Mouse (Mus musculus) ES-Bruce4 (cell line): ENCODE measurements at regions not wholly inside any gene's neighbourhood (a gene's known extent, or its start where the extent isn't known, plus 50 kb on each side); places are given as distances from the start of the nearest gene placed in this dataset.

Experiments used
- H3K27ac ChIP-seq: 2 replicates; pipeline ENCODE4 v1.5.1; 2012; ENCODE audit warnings: low read length, inconsistent platforms; ENCODE audit not compliant: insufficient read depth
- H3K27me3 ChIP-seq: 2 replicates; pipeline ENCODE4 v1.6.1; 2012; ENCODE audit warnings: mild to moderate bottlenecking, low read length, inconsistent platforms; ENCODE audit not compliant: control insufficient read depth, poor library complexity, insufficient read depth, severe bottlenecking
- H3K36me3 ChIP-seq: 2 replicates; pipeline ENCODE4 v1.6.1; 2012; ENCODE audit warnings: inconsistent platforms, mild to moderate bottlenecking, low read length, moderate library complexity; ENCODE audit not compliant: control insufficient read depth, poor library complexity, insufficient read depth, severe bottlenecking
- H3K4me1 ChIP-seq: one replicate; pipeline ENCODE4 v1.8.1; 2011; ENCODE audit warnings: low read length; ENCODE audit not compliant: control insufficient read depth, insufficient read depth
- H3K4me3 ChIP-seq: 2 replicates; pipeline ENCODE4 v1.5.1; 2011; ENCODE audit warnings: low read depth, mild to moderate bottlenecking, low read length
- H3K9ac ChIP-seq: 2 replicates; pipeline ENCODE4 v1.6.1; 2012; ENCODE audit warnings: low read depth, mild to moderate bottlenecking, inconsistent platforms; ENCODE audit not compliant: poor library complexity, severe bottlenecking
- H3K9me3 ChIP-seq: replicated peaks from 2 replicates; pipeline ENCODE4 v1.6.1; 2012; ENCODE audit warnings: mild to moderate bottlenecking, low read length, inconsistent platforms; ENCODE audit not compliant: control insufficient read depth, poor library complexity, insufficient read depth, severe bottlenecking
- CTCF ChIP-seq: IDR thresholded peaks from one replicate; pipeline ENCODE4 v1.8.1; 2011; ENCODE audit warnings: low read depth, low read length
- EP300 ChIP-seq: IDR thresholded peaks from 2 replicates; pipeline ENCODE4 v1.6.1; 2011; ENCODE audit warnings: low read depth, low read length; ENCODE audit not compliant: insufficient read depth
- POLR2A ChIP-seq: IDR thresholded peaks from one replicate; pipeline ENCODE4 v1.8.1; 2011; ENCODE audit warnings: low read length; ENCODE audit not compliant: insufficient read depth

GRCm38 (mm10) chr2:166351581-166351980 lies 196.1 kb upstream of the Sulf2 start:
- Histone ChIP-seq H3K27ac (no peak overlapping the region), H3K4me3 (no peak overlapping the region), H3K27me3 (no peaks in the 10 kb centered on the region), H3K36me3 (no peaks in the 10 kb centered on the region), H3K9ac (no peak overlapping the region), H3K9me3 (no peaks in the 10 kb centered on the region), H3K4me1 (no peaks in the 10 kb centered on the region)
- no peak for TF ChIP-seq POLR2A
- no peak for TF ChIP-seq CTCF
- no peak for TF ChIP-seq EP300

- H3K4me3 ChIP-seq, result no peak overlapping the region
- no peak overlapping the region for H3K9ac ChIP-seq
- no peaks in the 10 kb centered on the region for H3K9me3 ChIP-seq
- TF ChIP-seq CTCF (no peak), POLR2A (no peak)
- H3K4me1 ChIP-seq, result no peaks in the 10 kb centered on the region
- no peak overlapping the region for H3K27ac ChIP-seq
- no peaks in the 10 kb centered on the region for H3K27me3 ChIP-seq
- H3K36me3 ChIP-seq, result no peaks in the 10 kb centered on the region
Observed at GRCm38 (mm10) chr2:166348654-166349053, 193.2 kb upstream of the Sulf2 start.

GRCm38 (mm10) chr2:166346421-166347182 lies 191.1 kb upstream of the Sulf2 start:
- Histone ChIP-seq H3K4me1 (no peaks in the 10 kb centered on the region), H3K9me3 (no peaks in the 10 kb centered on the region), H3K27ac (no peak overlapping the region), H3K36me3 (no peaks in the 10 kb centered on the region), H3K9ac (no peak overlapping the region), H3K27me3 (no peaks in the 10 kb centered on the region), H3K4me3 (no peak overlapping the region)
- TF ChIP-seq POLR2A, result no peak
- TF ChIP-seq CTCF, result no peak

- H3K9ac ChIP-seq, result no peak overlapping the region
- no peak for TF ChIP-seq EP300
- TF ChIP-seq CTCF, result no peak
- H3K27me3 ChIP-seq, result no peaks in the 10 kb centered on the region
- no peaks in the 10 kb centered on the region for H3K9me3 ChIP-seq
- no peak overlapping the region for H3K27ac ChIP-seq
- no peaks in the 10 kb centered on the region for H3K4me1 ChIP-seq
- H3K36me3 ChIP-seq, result no peaks in the 10 kb centered on the region
- H3K4me3 ChIP-seq, result no peak overlapping the region
Observed at GRCm38 (mm10) chr2:166343551-166344340, 188.3 kb upstream of the Sulf2 start.

GRCm38 (mm10) chr2:166342407-166342806 lies 186.9 kb upstream of the Sulf2 start:
- Histone ChIP-seq H3K27me3 (no peaks in the 10 kb centered on the region), H3K9me3 (no peaks in the 10 kb centered on the region), H3K27ac (no peak overlapping the region), H3K9ac (no peak overlapping the region), H3K4me1 (no peaks in the 10 kb centered on the region), H3K36me3 (no peaks in the 10 kb centered on the region), H3K4me3 (no peak overlapping the region)
- TF ChIP-seq CTCF (no peak), EP300 (no peak), POLR2A (no peak)

GRCm38 (mm10) chr2:166340196-166340595 lies 184.7 kb upstream of the Sulf2 start:
- H3K27me3 ChIP-seq, result no peaks in the 10 kb centered on the region
- H3K36me3 ChIP-seq, result no peaks in the 10 kb centered on the region
- H3K9ac ChIP-seq, result no peak overlapping the region
- H3K4me1 ChIP-seq, result no peaks in the 10 kb centered on the region
- H3K9me3 ChIP-seq, result no peaks in the 10 kb centered on the region
- TF ChIP-seq EP300 (no peak), CTCF (no peak), POLR2A (no peak)
- no peak overlapping the region for H3K4me3 ChIP-seq
- no peak overlapping the region for H3K27ac ChIP-seq
